Mouse (Mus musculus) spleen, adult 2 months (tissue): ENCODE measurements at regions not wholly inside any gene's neighbourhood (a gene's known extent, or its start where the extent isn't known, plus 50 kb on each side); places are given as distances from the start of the nearest gene placed in this dataset.

ENCODE experiments used
- CTCF ChIP-seq: fragments of 200-500 bp; IDR thresholded peaks from 2 replicates; pipeline ENCODE4 v1.5.1; 2011; ENCODE audit warnings: mild to moderate bottlenecking, inconsistent platforms; ENCODE audit not compliant: insufficient read depth, insufficient read length, insufficient replicate concordance; ENCODE audit errors: extremely low read depth
- POLR2A ChIP-seq: fragments of 200-500 bp; IDR thresholded peaks from 2 replicates; pipeline ENCODE4 v1.6.1; 2011; ENCODE audit warnings: low read depth, low read length, inconsistent platforms

- TF ChIP-seq CTCF (no peak), POLR2A (no peak)
These were observed 275.6 kb upstream of the Far2 start for GRCm38 (mm10) chr6:147771411-147771810.
